ENCODE assay signal across 11 mouse cellular contexts in the genomic region with DNA sequence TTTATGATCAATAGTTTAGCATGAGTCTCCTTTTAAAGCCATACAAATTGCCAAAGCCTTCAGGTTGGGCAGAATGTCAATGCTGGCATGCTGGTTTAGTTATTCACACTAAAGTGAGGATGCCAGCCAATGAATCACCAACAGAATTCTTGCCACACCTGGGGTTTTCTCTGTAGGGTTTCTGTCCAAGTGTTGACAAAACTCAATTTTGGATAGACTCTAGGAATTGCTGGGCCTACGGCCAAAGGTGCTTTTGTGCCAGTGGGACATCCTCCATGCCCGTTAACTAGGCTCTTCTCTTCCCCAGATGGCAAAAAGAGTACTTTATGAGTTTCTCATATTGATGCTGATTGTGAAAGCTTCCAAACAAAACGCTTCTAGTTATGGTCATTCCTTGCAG.
A peak's percentile ranks its signal among the peaks of the same experiment; 100 is the strongest.
DNase-seq lines count a peak whose midpoint lies in the region; ATAC-seq lines count a peak whose summit lies in the region.
"Had no signal": no experiment of that assay in that cellular context is flagged by ENCODE, and none has a peak within 500 bp of the region (broad histone marks: within the 10 kb centered on the region; RNA-seq: fewer than 3 reads in every experiment).

No protein-coding gene starts in this region.

- no peak overlapping the region for H3K27ac ChIP-seq in forebrain, embryonic 16.5 days (ENCODE audit: low read length)
- H3K27ac ChIP-seq in forebrain, embryonic 10.5 days = no peak overlapping the region
- H3K27ac ChIP-seq: forebrain, embryonic 15.5 days; heart, embryonic 10.5 days; liver, embryonic 15.5 days had no signal

- H3K4me1 ChIP-seq in forebrain, embryonic 16.5 days (replicated peaks; ENCODE audit: control insufficient read depth, insufficient read depth, low read length) = no peaks in the 10 kb centered on the region
- no peaks in the 10 kb centered on the region for H3K4me1 ChIP-seq in forebrain, embryonic 10.5 days
- H3K4me1 ChIP-seq: heart, embryonic 10.5 days; liver, embryonic 15.5 days had no signal

- no peak for DNase-seq in forebrain, embryonic 10.5 days (ENCODE audit: extremely low spot score, low spot score)
- peak; percentile 42 to 57 for DNase-seq in right cerebral cortex, postnatal 10 days (ENCODE audit: low spot score in 2 of 2)
- DNase-seq in right cerebral cortex, adult 18-20 months = no peak
- DNase-seq in cerebellum, postnatal 25 days = peak; percentile 64 to 81
- no peak for DNase-seq in kidney, postnatal 4 days
- DNase-seq in thymus, adult 18-20 months = no peak
- DNase-seq in frontal cortex, postnatal 25 days (ENCODE audit: low spot score in 2 of 2) = no peak

- no peaks in the 10 kb centered on the region for H3K27me3 ChIP-seq in forebrain, embryonic 16.5 days (replicated peaks; ENCODE audit: control insufficient read depth, insufficient read depth, low read length)
- H3K27me3 ChIP-seq in forebrain, embryonic 10.5 days (ENCODE audit: poor library complexity, severe bottlenecking) = no peaks in the 10 kb centered on the region
- H3K27me3 ChIP-seq: forebrain, embryonic 15.5 days; liver, embryonic 15.5 days had no signal

- no peaks in the 10 kb centered on the region for H3K9me3 ChIP-seq in forebrain, embryonic 16.5 days (ENCODE audit: control insufficient read depth, low read length)
- H3K9me3 ChIP-seq in forebrain, embryonic 10.5 days = 0 out of 2 replicates have a peak, but pooled peaks cover 2% of the 10 kb centered on the region
- H3K9me3 ChIP-seq: forebrain, embryonic 15.5 days; heart, embryonic 10.5 days; liver, embryonic 15.5 days had no signal

- no peak overlapping the region for H3K4me2 ChIP-seq in forebrain, embryonic 16.5 days (ENCODE audit: low read length)
- H3K4me2 ChIP-seq: forebrain, embryonic 15.5 days; liver, embryonic 15.5 days had no signal

- no peak overlapping the region for H3K9ac ChIP-seq in forebrain, embryonic 16.5 days (replicated peaks; ENCODE audit: low read depth, low read length)
- H3K9ac ChIP-seq: forebrain, embryonic 15.5 days; liver, embryonic 15.5 days had no signal

- H3K36me3 ChIP-seq in forebrain, embryonic 16.5 days (ENCODE audit: control insufficient read depth, insufficient read depth) = no peaks in the 10 kb centered on the region
- H3K36me3 ChIP-seq in forebrain, embryonic 10.5 days (replicated peaks) = no peaks in the 10 kb centered on the region
- H3K36me3 ChIP-seq: forebrain, embryonic 15.5 days; heart, embryonic 10.5 days; liver, embryonic 15.5 days had no signal

- ATAC-seq in forebrain, embryonic 16.5 days = peak; percentile 61
- ATAC-seq: forebrain, embryonic 15.5 days had no signal

- no peak overlapping the region for H3K4me3 ChIP-seq in forebrain, embryonic 16.5 days (replicated peaks; ENCODE audit: low read length)
- no peak overlapping the region for H3K4me3 ChIP-seq in forebrain, embryonic 10.5 days
- H3K4me3 ChIP-seq: forebrain, embryonic 15.5 days; heart, embryonic 10.5 days; liver, embryonic 15.5 days had no signal

- 63% methylated on average over 3 of the region's 3 CpGs for WGBS in forebrain, embryonic 16.5 days
- WGBS in forebrain, embryonic 10.5 days = 93% methylated on average over 3 of the region's 3 CpGs

Comparison
In these comparisons a context has a peak if more than half of its experiments do, and no peak if none do; other contexts are left out.
1. DNase-seq: peak in right cerebral cortex, postnatal 10 days (2 of 2) and cerebellum, postnatal 25 days (2 of 2); none in forebrain, embryonic 10.5 days (single experiment), right cerebral cortex, adult 18-20 months (single experiment), kidney, postnatal 4 days (0 of 2), thymus, adult 18-20 months (0 of 2) and frontal cortex, postnatal 25 days (0 of 2).